Mouse (Mus musculus): Measurements from ENCODE around the gene Oxsr1. TPM values are rescaled to one million over a fixed set of nuclear protein-coding genes. Genes with fewer than 3 reads are reported as not detected.
"Not testable (repeated sequence)": the region's sequence is repeated elsewhere in the genome, so short reads cannot be mapped to it uniquely, and the experiment has no call there.

Oxsr1 gene
- 12.1 and 12.3 TPM in 2 replicates for polyA plus RNA-seq (2016; fragmentation: Nextera tagmentation; extraction: Ambion mirVana)

DNA sequence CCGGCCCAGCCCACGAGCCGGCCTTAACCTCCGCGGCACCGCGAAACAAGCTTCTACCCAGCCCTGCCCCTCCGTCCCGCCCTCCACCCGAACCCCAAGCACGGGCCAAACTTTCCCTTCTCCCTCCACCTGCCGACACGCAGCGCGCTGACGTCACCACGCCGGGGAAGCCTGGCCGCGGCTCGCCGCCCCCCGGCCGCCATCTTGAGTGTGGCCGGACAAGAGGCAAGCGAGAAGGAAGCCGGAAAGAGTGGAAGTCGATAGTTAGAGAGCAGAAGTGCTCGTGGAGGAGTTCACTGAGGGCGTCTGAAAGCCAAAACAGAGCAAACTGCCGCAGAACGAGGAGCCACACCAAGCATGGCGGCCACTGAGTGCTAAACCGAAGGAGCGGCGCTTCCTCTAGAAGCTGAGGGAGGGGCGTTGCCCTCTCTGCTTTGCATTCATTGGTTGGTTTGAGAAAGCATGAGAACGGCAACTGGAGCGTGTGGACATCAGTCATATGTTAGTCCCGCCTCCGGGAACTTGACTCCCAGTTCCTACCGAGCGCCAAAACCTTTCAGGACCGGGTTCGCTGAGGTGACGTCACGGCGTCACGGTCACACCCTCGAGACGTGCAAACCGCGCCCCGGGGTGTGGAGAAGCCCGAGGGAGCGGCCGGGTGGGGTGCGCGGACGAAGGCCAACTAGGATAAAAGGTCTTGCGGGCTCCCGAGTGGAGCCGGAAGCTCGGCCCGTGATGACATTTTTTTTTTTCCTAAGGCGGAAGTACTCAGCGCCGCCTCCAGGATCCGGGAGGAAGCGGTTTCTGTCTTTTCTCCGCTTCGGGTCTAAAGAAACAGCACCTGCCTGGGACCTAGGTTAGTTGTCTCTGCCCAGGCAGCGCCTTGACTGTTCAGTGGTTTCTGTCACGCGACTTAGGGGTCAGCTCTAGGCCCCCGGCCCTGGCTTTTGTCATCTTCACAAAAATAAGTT lies at the start of gene Oxsr1:
Oxsr1 (minus strand) TSS at position 139 of the 971 bp plus-strand sequence.
- H3K4me1 ChIP-seq, result peaks cover 23% of the 10 kb centered on the region
- no peaks in the 10 kb centered on the region for H3K27me3 ChIP-seq (replicated peaks; ENCODE audit: low read depth, poor library complexity, severe bottlenecking)
- peak; percentile 96 for DNase-seq (ENCODE audit: low spot score)
- H3K27ac ChIP-seq (replicated peaks), result peak within 1 kb of the TSS; percentile 99
- under 1% methylated on average over 76 of the region's 76 CpGs for WGBS
- peaks cover 5% of the 10 kb centered on the region; the same call in 1 of the 2 replicates for H3K36me3 ChIP-seq (replicated peaks)
- H3K9me3 ChIP-seq, result no peaks in the 10 kb centered on the region
- peak within 1 kb of the TSS; percentile 92 for H3K4me3 ChIP-seq

DNA sequence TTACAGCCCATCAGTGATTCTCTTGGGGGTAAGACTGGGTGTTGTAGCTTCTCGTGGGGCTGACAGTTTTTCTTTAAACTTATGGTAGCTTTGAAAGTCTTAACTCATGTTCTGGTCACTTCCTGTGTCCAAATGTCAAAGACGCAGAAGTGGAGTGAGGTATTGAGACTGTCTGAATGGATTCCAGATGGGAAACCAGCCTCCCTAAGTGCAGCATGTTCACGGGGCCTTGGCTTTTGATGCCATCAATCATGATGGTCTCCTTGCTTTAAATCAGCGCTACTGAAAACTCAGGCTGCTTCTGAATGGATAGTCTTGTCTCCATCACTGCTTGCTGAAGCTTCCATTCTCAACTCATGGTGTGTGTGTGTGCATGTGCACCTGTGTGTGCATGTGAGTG lies 49.0 kb upstream of the Oxsr1 start:
- peaks cover 35% of the 10 kb centered on the region for H3K36me3 ChIP-seq (replicated peaks)
- H3K4me3 ChIP-seq, result no peak overlapping the region
- H3K27ac ChIP-seq (replicated peaks), result no peak overlapping the region
- H3K9me3 ChIP-seq, result no peaks in the 10 kb centered on the region
- no peak for DNase-seq (ENCODE audit: low spot score)
- 60% methylated on average over 4 of the region's 4 CpGs for WGBS
- no peaks in the 10 kb centered on the region for H3K27me3 ChIP-seq (replicated peaks; ENCODE audit: low read depth, poor library complexity, severe bottlenecking)
- H3K4me1 ChIP-seq, result peaks cover 23% of the 10 kb centered on the region

DNA sequence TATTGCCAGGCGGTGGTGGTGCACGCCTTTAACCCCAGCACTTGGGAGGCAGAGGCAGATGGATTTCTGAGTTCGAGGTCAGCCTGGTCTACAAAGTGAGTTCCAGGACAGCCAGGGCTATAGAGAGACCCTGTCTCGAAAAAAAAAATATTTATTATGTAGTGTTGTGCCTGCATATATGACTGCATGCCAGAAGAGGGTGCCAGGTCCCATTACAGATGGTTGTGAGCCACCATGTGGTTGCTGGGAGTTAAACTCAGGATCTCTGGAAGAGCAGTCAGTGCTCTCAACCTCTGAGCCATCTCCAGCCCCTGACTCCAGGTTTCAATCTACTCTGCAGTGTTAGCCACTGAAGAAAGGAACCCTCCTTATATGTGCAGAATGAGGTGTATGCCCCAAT lies 48.5 kb upstream of the Oxsr1 start:
- not testable (repeated sequence) for H3K27me3 ChIP-seq (replicated peaks; ENCODE audit: low read depth, poor library complexity, severe bottlenecking); H3K4me3 ChIP-seq; H3K27ac ChIP-seq (replicated peaks); DNase-seq (ENCODE audit: low spot score); H3K9me3 ChIP-seq
- Histone ChIP-seq H3K36me3 (replicated peaks) (peaks cover 35% of the 10 kb centered on the region), H3K4me1 (peaks cover 21% of the 10 kb centered on the region)
- 85% methylated on average over 4 of the region's 4 CpGs for whole genome bisulfite sequencing

DNA sequence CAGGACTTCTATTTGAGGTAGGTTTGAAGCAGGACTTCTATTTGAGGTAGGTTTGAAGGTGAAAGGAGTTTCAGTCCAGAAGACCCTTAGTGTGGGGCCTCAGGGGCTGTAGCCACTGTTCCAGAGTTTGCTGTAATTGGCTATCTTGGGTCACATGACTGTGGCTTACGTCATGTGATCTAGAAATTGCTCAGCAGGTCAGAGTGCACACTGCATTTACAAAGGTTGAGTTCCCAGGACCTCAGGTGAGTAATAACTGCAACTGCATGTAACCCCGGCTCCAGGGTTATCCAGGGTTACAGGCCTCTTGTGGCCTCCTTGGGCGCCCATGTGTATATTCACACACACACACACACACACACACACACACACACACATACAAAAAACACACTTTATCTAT lies 46.1 kb upstream of the Oxsr1 start:
- H3K36me3 ChIP-seq (replicated peaks), result peaks cover 26% of the 10 kb centered on the region
- peaks cover 14% of the 10 kb centered on the region; the same call in 1 of the 2 replicates for H3K4me1 ChIP-seq
- no peak for DNase-seq (ENCODE audit: low spot score)
- no peak overlapping the region for H3K4me3 ChIP-seq
- 90% methylated on average over 3 of the region's 3 CpGs for WGBS
- H3K27ac ChIP-seq (replicated peaks), result no peak overlapping the region
- H3K9me3 ChIP-seq, result no peaks in the 10 kb centered on the region
- no peaks in the 10 kb centered on the region for H3K27me3 ChIP-seq (replicated peaks; ENCODE audit: low read depth, poor library complexity, severe bottlenecking)

DNA sequence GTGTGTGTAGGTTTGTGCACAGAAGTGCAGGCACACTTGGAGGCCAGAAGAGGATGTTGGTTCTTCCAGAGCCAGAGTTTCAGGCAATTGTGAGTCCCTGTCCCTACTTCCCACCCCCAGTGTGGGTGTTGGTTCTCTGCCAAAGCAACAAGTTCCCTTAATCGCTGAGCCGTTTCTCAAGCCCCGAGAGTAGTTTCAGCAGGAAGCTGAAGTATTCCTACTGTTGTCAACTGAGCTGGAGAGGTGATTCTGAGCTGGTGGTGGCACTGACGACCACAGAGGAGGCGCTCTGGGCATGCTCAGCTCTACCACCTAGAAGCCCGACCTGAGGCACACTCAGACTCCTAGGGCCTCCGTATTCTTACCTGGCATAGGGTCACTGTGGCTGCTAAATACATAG lies 43.1 kb upstream of the Oxsr1 start, which contains the start of gene Slc22a14:
Slc22a14 (minus strand) TSS at position 270 of the 400 bp plus-strand sequence.
- Histone ChIP-seq H3K27me3 (replicated peaks; ENCODE audit: low read depth, poor library complexity, severe bottlenecking) (no peaks in the 10 kb centered on the region), H3K9me3 (no peaks in the 10 kb centered on the region), H3K4me3 (no peak within 1 kb of the TSS), H3K4me1 (peaks cover 14% of the 10 kb centered on the region), H3K36me3 (replicated peaks) (peaks cover 35% of the 10 kb centered on the region), H3K27ac (replicated peaks) (no peak within 1 kb of the TSS)
- 80% methylated on average over 7 of the region's 7 CpGs for WGBS
- no peak for DNase-seq (ENCODE audit: low spot score)

DNA sequence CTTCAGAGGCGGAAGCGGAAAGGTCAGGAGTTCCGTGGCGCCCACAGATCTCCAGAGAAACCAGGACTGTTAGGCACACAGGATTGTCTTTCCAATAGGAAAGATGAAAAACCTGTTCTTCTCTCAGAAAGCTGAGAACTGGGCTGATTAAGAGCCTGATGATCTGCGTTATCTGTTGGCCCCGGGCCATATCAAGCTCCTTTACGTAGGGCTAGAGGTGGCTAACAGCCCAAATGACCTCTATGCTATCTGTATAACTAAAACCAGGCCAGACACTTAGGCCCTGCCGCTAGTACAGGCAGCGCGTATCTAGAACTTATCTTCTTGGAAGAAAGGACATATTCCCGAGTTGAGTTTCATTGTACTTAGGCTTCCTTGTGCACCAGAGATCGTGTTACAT lies 41.0 kb upstream of the Oxsr1 start:
- WGBS, result 80% methylated on average over 12 of the region's 12 CpGs
- Histone ChIP-seq H3K4me3 (no peak overlapping the region), H3K36me3 (replicated peaks) (peaks cover 27% of the 10 kb centered on the region), H3K27me3 (replicated peaks; ENCODE audit: low read depth, poor library complexity, severe bottlenecking) (peaks cover 2% of the 10 kb centered on the region; the same call in 1 of the 2 replicates), H3K9me3 (no peaks in the 10 kb centered on the region), H3K4me1 (peaks cover 14% of the 10 kb centered on the region), H3K27ac (replicated peaks) (no peak overlapping the region)
- no peak for DNase-seq (ENCODE audit: low spot score)

DNA sequence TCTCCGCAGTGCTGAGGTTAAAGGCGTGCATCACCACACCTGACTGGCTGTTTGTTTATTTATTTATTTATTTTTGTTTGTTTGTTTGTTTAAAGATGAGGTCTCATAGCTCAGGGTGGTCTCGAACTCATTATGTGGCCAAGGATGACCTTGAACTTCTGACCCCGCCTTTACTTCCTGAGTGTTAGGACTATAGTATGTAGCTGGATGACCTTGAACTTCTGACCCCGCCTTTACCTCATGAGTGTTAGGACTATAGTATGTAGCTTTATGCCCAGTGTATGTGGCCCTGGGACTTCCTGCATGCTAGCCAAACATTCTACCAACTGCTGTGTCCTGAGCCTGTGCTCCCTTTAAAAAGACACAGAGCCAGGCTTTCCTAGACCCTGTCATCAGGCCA lies 39.2 kb upstream of the Oxsr1 start:
- Histone ChIP-seq H3K4me3 (no peak overlapping the region), H3K27me3 (replicated peaks; ENCODE audit: low read depth, poor library complexity, severe bottlenecking) (peaks cover 5% of the 10 kb centered on the region; the same call in 1 of the 2 replicates), H3K9me3 (no peaks in the 10 kb centered on the region), H3K4me1 (peaks cover 24% of the 10 kb centered on the region), H3K36me3 (replicated peaks) (peaks cover 16% of the 10 kb centered on the region), H3K27ac (replicated peaks) (no peak overlapping the region)
- 92% methylated on average over 5 of the region's 5 CpGs for WGBS
- DNase-seq (ENCODE audit: low spot score), result no peak

DNA sequence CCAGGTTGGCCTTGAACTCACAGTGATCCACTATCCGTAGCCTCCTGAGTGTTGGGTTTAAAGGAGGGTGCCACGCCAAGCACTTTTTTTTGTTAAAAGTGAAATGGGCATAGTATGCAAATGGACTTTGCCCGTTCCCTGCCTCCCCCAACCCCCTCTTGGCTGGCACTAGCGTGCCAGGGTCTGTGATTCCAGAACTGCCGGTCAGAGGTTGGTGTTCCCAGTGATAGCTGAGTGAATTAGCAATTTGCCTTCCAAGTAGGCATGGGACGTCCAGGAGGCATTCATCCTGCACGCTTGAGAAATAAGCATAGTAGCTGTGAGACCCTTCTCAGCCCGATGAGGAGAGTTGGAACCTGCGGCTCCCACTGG lies 35.8 kb upstream of the Oxsr1 start:
- Histone ChIP-seq H3K9me3 (no peaks in the 10 kb centered on the region), H3K4me1 (peaks cover 20% of the 10 kb centered on the region), H3K27me3 (replicated peaks; ENCODE audit: low read depth, poor library complexity, severe bottlenecking) (peaks cover 5% of the 10 kb centered on the region; the same call in 1 of the 2 replicates), H3K27ac (replicated peaks) (peak overlapping the region; percentile 83; the same call in 1 of the 2 replicates), H3K36me3 (replicated peaks) (peaks cover 14% of the 10 kb centered on the region), H3K4me3 (peak overlapping the region; percentile 80)
- 50% methylated on average over 9 of the region's 9 CpGs for WGBS
- no peak for DNase-seq (ENCODE audit: low spot score)

DNA sequence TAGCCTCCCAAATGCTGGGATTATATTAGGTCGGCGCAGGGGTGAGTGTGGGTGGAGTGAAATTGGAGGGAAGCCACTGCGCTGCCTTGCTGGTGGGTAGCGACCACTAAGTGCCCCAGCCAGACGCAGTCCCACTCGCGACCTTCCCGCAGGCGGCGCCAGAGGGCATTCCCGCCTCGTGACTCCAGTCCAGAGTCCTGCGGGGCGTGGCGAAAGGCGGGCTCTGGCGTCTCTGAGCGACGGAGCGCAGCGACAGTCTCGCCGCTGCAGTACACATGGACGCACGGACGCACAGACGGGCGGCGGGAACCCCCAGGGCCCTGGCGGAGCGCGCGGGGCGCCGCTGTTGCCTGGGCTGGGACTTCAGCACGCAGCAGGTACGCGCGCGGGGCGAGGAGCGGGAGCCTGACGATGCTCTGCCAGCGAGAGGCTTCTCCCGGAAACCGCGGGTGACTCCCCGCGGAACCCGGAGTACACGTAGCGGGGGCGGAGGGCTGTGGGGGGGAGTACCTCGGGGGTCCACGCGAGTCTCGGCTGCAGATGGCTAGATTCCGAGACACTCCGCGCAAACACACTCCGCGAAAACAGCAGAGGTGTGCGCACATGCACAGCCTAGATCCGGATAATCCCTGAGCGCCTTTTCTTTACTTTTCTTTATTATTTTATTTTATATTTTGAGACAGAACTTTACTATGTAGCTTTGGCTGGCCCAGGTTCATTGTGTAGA lies 35.3 kb upstream of the Oxsr1 start, which contains the start of gene Xylb:
Xylb (plus strand) TSS at position 51 of the 727 bp plus-strand sequence.
- peaks cover 5% of the 10 kb centered on the region; the same call in 1 of the 2 replicates for H3K27me3 ChIP-seq (replicated peaks; ENCODE audit: low read depth, poor library complexity, severe bottlenecking)
- H3K9me3 ChIP-seq, result no peaks in the 10 kb centered on the region
- peaks cover 15% of the 10 kb centered on the region for H3K4me1 ChIP-seq
- H3K27ac ChIP-seq (replicated peaks), result peak within 1 kb of the TSS; percentile 83
- peaks cover 11% of the 10 kb centered on the region for H3K36me3 ChIP-seq (replicated peaks)
- peak within 1 kb of the TSS; percentile 80 for H3K4me3 ChIP-seq
- WGBS, result 3% methylated on average over 65 of the region's 65 CpGs
- peak; percentile 92 for DNase-seq (ENCODE audit: low spot score)

DNA sequence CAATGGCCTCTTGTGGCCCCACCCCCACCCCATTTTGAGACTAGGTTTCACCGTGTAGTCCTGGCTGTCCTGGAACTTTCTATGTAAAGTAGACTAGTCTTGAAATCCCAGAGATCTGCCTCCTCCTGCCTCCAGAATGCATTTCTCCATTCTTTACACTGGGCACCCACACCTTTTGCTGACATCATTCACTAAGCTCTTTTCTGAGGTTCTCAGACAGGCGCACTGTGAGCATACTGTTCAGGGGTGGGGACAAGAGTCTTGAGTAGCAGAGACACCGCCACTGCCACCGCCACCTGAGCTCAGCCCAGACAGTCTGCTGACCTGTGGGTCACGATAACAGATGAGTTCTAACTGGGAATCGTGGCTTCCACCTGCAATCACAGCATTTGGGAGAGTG lies 33.7 kb upstream of the Oxsr1 start:
- Histone ChIP-seq H3K4me3 (no peak overlapping the region), H3K9me3 (no peaks in the 10 kb centered on the region), H3K4me1 (peaks cover 15% of the 10 kb centered on the region), H3K27me3 (replicated peaks; ENCODE audit: low read depth, poor library complexity, severe bottlenecking) (peaks cover 5% of the 10 kb centered on the region; the same call in 1 of the 2 replicates), H3K27ac (replicated peaks) (no peak overlapping the region), H3K36me3 (replicated peaks) (peaks cover 9% of the 10 kb centered on the region)
- DNase-seq (ENCODE audit: low spot score), result no peak
- 71% methylated on average over 6 of the region's 6 CpGs for WGBS

DNA sequence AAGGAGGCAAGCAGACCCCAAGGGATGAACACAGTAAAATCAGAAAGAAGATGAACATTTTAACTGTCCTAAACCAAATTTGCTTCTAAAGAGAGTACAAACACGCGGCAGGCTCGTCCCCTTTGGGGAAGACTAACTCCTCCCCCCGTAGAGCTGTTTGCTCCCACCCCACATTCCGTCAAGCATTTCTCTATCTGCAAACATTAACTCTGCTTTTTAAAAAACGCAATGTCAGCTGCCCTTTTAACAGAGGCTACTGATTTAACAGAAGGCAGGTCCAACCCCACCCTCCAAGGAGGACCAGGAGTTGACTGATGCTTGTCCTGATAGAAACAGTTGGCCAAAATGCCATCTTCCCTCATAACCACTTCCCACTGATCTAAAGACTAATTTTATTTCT lies 31.7 kb upstream of the Oxsr1 start:
- DNase-seq (ENCODE audit: low spot score), result no peak
- 79% methylated on average over 6 of the region's 6 CpGs for WGBS

DNA sequence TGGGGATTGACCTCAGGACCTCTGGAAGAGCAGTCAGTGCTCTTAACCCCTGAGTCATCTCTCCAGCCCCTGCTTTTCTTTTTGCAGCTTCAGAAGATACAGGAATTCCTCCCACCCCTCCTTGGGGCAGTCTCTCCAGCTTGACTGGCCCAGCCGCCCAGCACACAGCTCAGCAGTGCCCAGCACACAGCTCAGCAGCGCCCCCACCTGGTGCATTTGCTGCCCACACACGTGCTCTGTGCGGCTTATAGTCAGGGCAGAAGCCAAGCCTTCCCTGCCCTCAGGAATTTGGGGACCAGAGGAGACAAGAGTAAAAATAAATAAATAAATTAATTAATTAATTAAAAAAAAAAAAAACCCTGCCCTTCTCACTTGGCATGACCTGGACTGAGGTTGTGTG lies 29.8 kb upstream of the Oxsr1 start:
- Histone ChIP-seq H3K27me3 (replicated peaks; ENCODE audit: low read depth, poor library complexity, severe bottlenecking) (no peaks in the 10 kb centered on the region), H3K27ac (replicated peaks) (no peak overlapping the region), H3K4me1 (peaks cover 5% of the 10 kb centered on the region; the same call in 1 of the 2 replicates), H3K36me3 (replicated peaks) (peaks cover 43% of the 10 kb centered on the region), H3K9me3 (no peaks in the 10 kb centered on the region), H3K4me3 (no peak overlapping the region)
- 17% methylated on average over 4 of the region's 4 CpGs for WGBS
- DNase-seq (ENCODE audit: low spot score), result peak; percentile 85

More for the DNA sequence above, 31.7 kb upstream of the Oxsr1 start:
- peaks cover 15% of the 10 kb centered on the region for H3K4me1 ChIP-seq
- H3K27me3 ChIP-seq (replicated peaks; ENCODE audit: low read depth, poor library complexity, severe bottlenecking), result peaks cover 5% of the 10 kb centered on the region; the same call in 1 of the 2 replicates
- no peak overlapping the region for H3K27ac ChIP-seq (replicated peaks)
- H3K36me3 ChIP-seq (replicated peaks), result peaks cover 26% of the 10 kb centered on the region
- no peak overlapping the region for H3K4me3 ChIP-seq
- no peaks in the 10 kb centered on the region for H3K9me3 ChIP-seq
